Mouse (Mus musculus) stomach, embryonic 16.5 days (tissue): Measurements from ENCODE around the gene Cd163. TPM values are rescaled to one million over a fixed set of nuclear protein-coding genes. Genes with fewer than 3 reads are reported as not detected.

Source experiments
- ATAC-seq: fragments of 200-750 bp; cut with Nextera tagmentation; 2 replicates; pipeline ENCODE4 v1.8.0; 2017; ENCODE audit warnings: moderate number of reproducible peaks, moderate TSS enrichment; ENCODE audit not compliant: insufficient read depth, low FRiP score
- H3K27ac ChIP-seq: fragments of 300-500 bp; sonication (generic); 2 replicates; pipeline ENCODE4 v1.5.1; 2014; ENCODE audit warnings: low read length
- H3K27me3 ChIP-seq: fragments of 300-500 bp; sonication (generic); 2 replicates; pipeline ENCODE4 v1.6.1; 2014; ENCODE audit warnings: low read length, control low read depth, mixed read lengths; ENCODE audit not compliant: control insufficient read depth, insufficient read depth
- H3K36me3 ChIP-seq: fragments of 300-500 bp; sonication (generic); 2 replicates; pipeline ENCODE4 v1.6.1; 2014; ENCODE audit warnings: low read length; ENCODE audit not compliant: control insufficient read depth, insufficient read depth
- H3K4me1 ChIP-seq: fragments of 300-500 bp; sonication (generic); 2 replicates; pipeline ENCODE4 v1.6.1; 2014; ENCODE audit warnings: low read length, control low read depth, mixed read lengths; ENCODE audit not compliant: control insufficient read depth, insufficient read depth
- H3K4me2 ChIP-seq: fragments of 300-500 bp; sonication (generic); 2 replicates; pipeline ENCODE4 v1.6.1; 2014; ENCODE audit warnings: low read depth, low read length, mixed read lengths
- H3K4me3 ChIP-seq: fragments of 300-500 bp; sonication (generic); replicated peaks from 2 replicates; pipeline ENCODE4 v1.5.1; 2014; ENCODE audit warnings: mild to moderate bottlenecking, low read length
- H3K9ac ChIP-seq: fragments of 300-500 bp; sonication (generic); 2 replicates; pipeline ENCODE4 v1.6.1; 2014; ENCODE audit warnings: low read length
- H3K9me3 ChIP-seq: fragments of 300-500 bp; sonication (generic); replicated peaks from 2 replicates; pipeline ENCODE4 v1.6.1; 2016; ENCODE audit warnings: low read length, control low read depth; ENCODE audit not compliant: control insufficient read depth
- WGBS: fragments of 180-500 bp; shearing (Covaris S2); extraction: QIAGEN DNeasy Blood & Tissue Kit; methylation state at CpG from one replicate; pipeline ENCODE4 v1.1.7; 2014; 5-methylcytosine and 5-hydroxymethylcytosine counted together
- polyA plus RNA-seq: library from polyadenylated mRNA; unstranded; fragments of >200 nt; fragmentation: Nextera tagmentation; extraction: Ambion mirVana; gene quantifications from 2 replicates; pipeline ENCODE4 v1.2.1, GENCODE M21; 2015

The Cd163 gene
- polyA plus RNA-seq, 1 experiment from 2014 or later: 0.89 TPM

GRCm38 (mm10) chr6:124353246-124353645 lies 48.8 kb downstream of the Cd163 start:
- Histone ChIP-seq H3K36me3 (no peaks in the 10 kb centered on the region), H3K4me1 (no peaks in the 10 kb centered on the region), H3K4me3 (no peak overlapping the region), H3K27me3 (no peaks in the 10 kb centered on the region), H3K27ac (no peak overlapping the region), H3K9me3 (no peaks in the 10 kb centered on the region), H3K4me2 (no peak overlapping the region), H3K9ac (no peak overlapping the region)
- 67% methylated on average over 2 of the region's 2 CpGs for WGBS
- no peak for ATAC-seq

GRCm38 (mm10) chr6:124358953-124359352 lies 54.5 kb downstream of the Cd163 start:
- no peaks in the 10 kb centered on the region for H3K36me3 ChIP-seq
- no peak overlapping the region for H3K27ac ChIP-seq
- H3K9ac ChIP-seq: no peak overlapping the region
- no peaks in the 10 kb centered on the region for H3K27me3 ChIP-seq
- H3K4me3 ChIP-seq: no peak overlapping the region
- WGBS: 88% methylated on average over 6 of the region's 6 CpGs
- H3K9me3 ChIP-seq: no peaks in the 10 kb centered on the region
- ATAC-seq: no peak
- H3K4me2 ChIP-seq: no peak overlapping the region
- H3K4me1 ChIP-seq: no peaks in the 10 kb centered on the region

- H3K27me3 ChIP-seq: no peaks in the 10 kb centered on the region
- no peak overlapping the region for H3K27ac ChIP-seq
- WGBS: 52% methylated on average over 6 of the region's 6 CpGs
- H3K4me3 ChIP-seq: no peak overlapping the region
- no peak for ATAC-seq
- H3K36me3 ChIP-seq: no peaks in the 10 kb centered on the region
- H3K9ac ChIP-seq: no peak overlapping the region
- H3K9me3 ChIP-seq: no peaks in the 10 kb centered on the region
- no peaks in the 10 kb centered on the region for H3K4me1 ChIP-seq
- H3K4me2 ChIP-seq: no peak overlapping the region
Observed at GRCm38 (mm10) chr6:124360549-124360948, 56.1 kb downstream of the Cd163 start.

GRCm38 (mm10) chr6:124364328-124364727 lies 59.9 kb downstream of the Cd163 start:
- H3K27ac ChIP-seq: no peak overlapping the region
- no peaks in the 10 kb centered on the region for H3K4me1 ChIP-seq
- H3K4me2 ChIP-seq: no peak overlapping the region
- H3K36me3 ChIP-seq: no peaks in the 10 kb centered on the region
- 52% methylated on average over 5 of the region's 5 CpGs for WGBS
- H3K9me3 ChIP-seq: no peaks in the 10 kb centered on the region
- H3K4me3 ChIP-seq: no peak overlapping the region
- no peak for ATAC-seq
- no peaks in the 10 kb centered on the region for H3K27me3 ChIP-seq
- H3K9ac ChIP-seq: no peak overlapping the region

GRCm38 (mm10) chr6:124373584-124374206 lies 69.2 kb downstream of the Cd163 start:
- H3K4me3 ChIP-seq: no peak overlapping the region
- H3K27ac ChIP-seq: no peak overlapping the region
- no peaks in the 10 kb centered on the region for H3K9me3 ChIP-seq
- H3K36me3 ChIP-seq: no peaks in the 10 kb centered on the region
- no peaks in the 10 kb centered on the region for H3K4me1 ChIP-seq
- no peak overlapping the region for H3K4me2 ChIP-seq
- 85% methylated on average over 6 of the region's 6 CpGs for WGBS
- H3K27me3 ChIP-seq: no peaks in the 10 kb centered on the region
- no peak overlapping the region for H3K9ac ChIP-seq
- no peak for ATAC-seq

- H3K4me1 ChIP-seq: no peaks in the 10 kb centered on the region
- H3K4me2 ChIP-seq: no peak overlapping the region
- no peaks in the 10 kb centered on the region for H3K9me3 ChIP-seq
- no peak overlapping the region for H3K9ac ChIP-seq
- H3K27me3 ChIP-seq: no peaks in the 10 kb centered on the region
- H3K4me3 ChIP-seq: no peak overlapping the region
- no peak for ATAC-seq
- H3K36me3 ChIP-seq: no peaks in the 10 kb centered on the region
- no peak overlapping the region for H3K27ac ChIP-seq
- 67% methylated on average over 4 of the region's 4 CpGs for WGBS
Observed at GRCm38 (mm10) chr6:124374683-124375082, 70.2 kb downstream of the Cd163 start.

- Histone ChIP-seq H3K4me2 (no peak overlapping the region), H3K9ac (no peak overlapping the region), H3K27ac (no peak overlapping the region), H3K4me3 (no peak overlapping the region), H3K9me3 (no peaks in the 10 kb centered on the region), H3K36me3 (no peaks in the 10 kb centered on the region), H3K4me1 (no peaks in the 10 kb centered on the region), H3K27me3 (no peaks in the 10 kb centered on the region)
- ATAC-seq: peak; percentile 53
- 68% methylated on average over 11 of the region's 11 CpGs for WGBS
Observed at GRCm38 (mm10) chr6:124375435-124375884, 71.0 kb downstream of the Cd163 start.

- Histone ChIP-seq H3K36me3 (no peaks in the 10 kb centered on the region), H3K4me2 (no peak overlapping the region), H3K9ac (no peak overlapping the region), H3K27ac (no peak overlapping the region), H3K4me3 (no peak overlapping the region), H3K4me1 (no peaks in the 10 kb centered on the region), H3K27me3 (no peaks in the 10 kb centered on the region), H3K9me3 (no peaks in the 10 kb centered on the region)
- no peak for ATAC-seq
- WGBS: 79% methylated on average over 5 of the region's 5 CpGs
Observed at GRCm38 (mm10) chr6:124376311-124376710, 71.9 kb downstream of the Cd163 start.

- no peak for ATAC-seq
- no peaks in the 10 kb centered on the region for H3K4me1 ChIP-seq
- no peak overlapping the region for H3K27ac ChIP-seq
- no peak overlapping the region for H3K4me3 ChIP-seq
- no peaks in the 10 kb centered on the region for H3K9me3 ChIP-seq
- H3K36me3 ChIP-seq: no peaks in the 10 kb centered on the region
- no peaks in the 10 kb centered on the region for H3K27me3 ChIP-seq
- WGBS: 48% methylated on average over 4 of the region's 4 CpGs
- H3K9ac ChIP-seq: no peak overlapping the region
- no peak overlapping the region for H3K4me2 ChIP-seq
Observed at GRCm38 (mm10) chr6:124377494-124378255, 73.2 kb downstream of the Cd163 start.
